Mouse (Mus musculus): ENCODE measurements at regions not wholly inside any gene's neighbourhood (a gene's known extent, or its start where the extent isn't known, plus 50 kb on each side); places are given as distances from the start of the nearest gene placed in this dataset.

GRCm38 (mm10) chr9:67699846-67700579 lies 59.2 kb upstream of the C2cd4b start:
- DNase-seq: peak; percentile 93

- peak; percentile 66 for DNase-seq
Observed at GRCm38 (mm10) chr9:67708246-67708960, 50.8 kb upstream of the C2cd4b start.

All from heart, adult 11 months (tissue).